In genomic region chr17:50316216-50317150, GRCm38 (mm10) we compare ENCODE assay signal across 18 mouse cellular contexts. TPM values are rescaled to one million over a fixed set of nuclear protein-coding genes. Genes with fewer than 3 reads are reported as not detected.
DNase-seq lines count a peak whose midpoint lies in the region; TF ChIP-seq lines count a peak whose summit lies in the region.
"Had no signal": no experiment of that assay in that cellular context is flagged by ENCODE, and none has a peak within 500 bp of the region (broad histone marks: within the 10 kb centered on the region; RNA-seq: fewer than 3 reads in every experiment).

No protein-coding gene starts in this region.

- no peak for TF ChIP-seq POLR2A in testis, adult 2 months (IDR thresholded peaks at IDR 0.05; ENCODE audit: control insufficient read depth, low read depth, low read length)

- TF ChIP-seq CTCF in testis, adult 2 months (IDR thresholded peaks at IDR 0.05; ENCODE audit: control insufficient read depth, insufficient read depth, insufficient replicate concordance, low read depth, low read length), result no peak

- 0 out of 2 replicates have a peak overlapping the region, but pooled peaks have one; percentile 11 for H3K27ac ChIP-seq in testis, adult 2 months (ENCODE audit: control insufficient read depth, insufficient read depth, low read depth, low read length)
- H3K27ac ChIP-seq: embryonic facial prominence, embryonic 10.5 days; neural tube, embryonic 15.5 days; stomach, embryonic 15.5 days had no signal

- no peaks in the 10 kb centered on the region for H3K27me3 ChIP-seq in testis, adult 2 months (ENCODE audit: control insufficient read depth, insufficient read depth, low read length)
- H3K27me3 ChIP-seq: neural tube, embryonic 15.5 days; stomach, embryonic 15.5 days had no signal

- no peak overlapping the region for H3K4me3 ChIP-seq in testis, adult 2 months (ENCODE audit: control insufficient read depth, low read depth, low read length)
- H3K4me3 ChIP-seq: embryonic facial prominence, embryonic 10.5 days; myocyte; neural tube, embryonic 15.5 days; stomach, embryonic 15.5 days had no signal

- H3K4me1 ChIP-seq in testis, adult 2 months (ENCODE audit: control insufficient read depth, insufficient read depth, low read length), result no peaks in the 10 kb centered on the region
- H3K4me1 ChIP-seq: neural tube, embryonic 15.5 days; stomach, embryonic 15.5 days had no signal

- peak; percentile 59 for DNase-seq in left cerebral cortex, postnatal 4 days
- no peak for DNase-seq in left cerebral cortex, postnatal 10 days (ENCODE audit: extremely low spot score in 1 of 2, low spot score in 2 of 2)
- DNase-seq in brain, adult 2 months (ENCODE audit: low read depth, low spot score), result peak; percentile 47
- DNase-seq in cerebellum, adult 9-10 months, result peak; percentile 63
- DNase-seq in left cerebral cortex, adult 18-20 months (ENCODE audit: low spot score in 2 of 2), result no peak
- no peak for DNase-seq in right cerebral cortex, postnatal 25 days
- DNase-seq: forebrain, postnatal 0 days; heart, postnatal 36 days; lung, adult 2 months; lung, postnatal 4 days; midbrain, embryonic 14.5 days; spleen, adult 18-20 months; thymus, postnatal 14 days had no signal

- intact Hi-C loops in left cerebral cortex, postnatal 4 days (cut with DNase I), result no loop called here
- intact Hi-C loops in left cerebral cortex, postnatal 10 days (cut with DNase I), result no loop called here

- H3K36me3 ChIP-seq in testis, adult 2 months (ENCODE audit: control insufficient read depth, insufficient read depth, low read length), result no peaks in the 10 kb centered on the region
- H3K36me3 ChIP-seq: embryonic facial prominence, embryonic 10.5 days; neural tube, embryonic 15.5 days; stomach, embryonic 15.5 days had no signal

RNA-seq across cellular contexts. Expression of gene Dazl, which starts 23.0 kb away (rescaled TPM):
- 1 to 10 TPM; 1.2 TPM for total RNA-seq in left cerebral cortex, postnatal 4 days (2021)
- 1 to 10 TPM; 2.5 to 2.6 TPM for total RNA-seq in left cerebral cortex, postnatal 10 days (2021)
- 50.6 and 53.1 TPM in 2 replicates for polyA plus RNA-seq in testis, adult 2 months (2012; rRNA removed)
- 1 to 10 TPM; 4.2 to 4.7 TPM for total RNA-seq in left cerebral cortex, adult 18-20 months (2021)
- polyA plus RNA-seq: embryonic facial prominence, embryonic 10.5 days; lung, adult 2 months; myocyte had no signal

Comparison
In these comparisons a context has a peak if more than half of its experiments do, and no peak if none do; other contexts are left out.
1. DNase-seq: peak in left cerebral cortex, postnatal 4 days (single experiment), brain, adult 2 months (single experiment) and cerebellum, adult 9-10 months (single experiment); none in left cerebral cortex, postnatal 10 days (0 of 2), left cerebral cortex, adult 18-20 months (0 of 2) and right cerebral cortex, postnatal 25 days (single experiment).